Mouse (Mus musculus) midbrain, embryonic 10.5 days (tissue): ENCODE measurements around the gene Dydc1. TPM values are rescaled to one million over a fixed set of nuclear protein-coding genes. Genes with fewer than 3 reads are reported as not detected.
A peak's percentile ranks its signal among the peaks of the same experiment; 100 is the strongest.

ENCODE experiments used
- DNase-seq: peaks from one replicate; pipeline ENCODE4 v3.0.0-alpha.2; 2017; ENCODE audit warnings: low spot score
- H3K27ac ChIP-seq: fragments of 300-500 bp; sonication (generic); replicated peaks from 2 replicates; pipeline ENCODE4 v1.5.1; 2016; ENCODE audit warnings: mild to moderate bottlenecking
- H3K27me3 ChIP-seq: fragments of 300-500 bp; sonication (generic); 2 replicates; pipeline ENCODE4 v1.6.1; 2016; ENCODE audit warnings: low read depth, mild to moderate bottlenecking; ENCODE audit not compliant: poor library complexity, severe bottlenecking
- H3K36me3 ChIP-seq: fragments of 300-500 bp; sonication (generic); 2 replicates; pipeline ENCODE4 v1.6.1; 2016; ENCODE audit warnings: mild to moderate bottlenecking, moderate library complexity
- H3K4me1 ChIP-seq: fragments of 300-500 bp; sonication (generic); 2 replicates; pipeline ENCODE4 v1.6.1; 2016
- H3K4me3 ChIP-seq: fragments of 300-500 bp; sonication (generic); 2 replicates; pipeline ENCODE4 v1.5.1; 2016; ENCODE audit warnings: mild to moderate bottlenecking, moderate library complexity
- H3K9me3 ChIP-seq: fragments of 300-500 bp; sonication (generic); replicated peaks from 2 replicates; pipeline ENCODE4 v1.6.1; 2016; ENCODE audit warnings: mild to moderate bottlenecking
- WGBS: fragments of 180-500 bp; shearing (Covaris S2); methylation state at CpG from one replicate; pipeline ENCODE4 v1.1.7; 2016; 5-methylcytosine and 5-hydroxymethylcytosine counted together
- polyA plus RNA-seq: library from polyadenylated mRNA; unstranded; fragments of >200 nt; fragmentation: Nextera tagmentation; extraction: Ambion mirVana; gene quantifications from 2 replicates; pipeline ENCODE4 v1.2.1, GENCODE M21; 2016

Gene Dydc1
- polyA plus RNA-seq, 1 experiment from 2014 or later, result not detected

DNA sequence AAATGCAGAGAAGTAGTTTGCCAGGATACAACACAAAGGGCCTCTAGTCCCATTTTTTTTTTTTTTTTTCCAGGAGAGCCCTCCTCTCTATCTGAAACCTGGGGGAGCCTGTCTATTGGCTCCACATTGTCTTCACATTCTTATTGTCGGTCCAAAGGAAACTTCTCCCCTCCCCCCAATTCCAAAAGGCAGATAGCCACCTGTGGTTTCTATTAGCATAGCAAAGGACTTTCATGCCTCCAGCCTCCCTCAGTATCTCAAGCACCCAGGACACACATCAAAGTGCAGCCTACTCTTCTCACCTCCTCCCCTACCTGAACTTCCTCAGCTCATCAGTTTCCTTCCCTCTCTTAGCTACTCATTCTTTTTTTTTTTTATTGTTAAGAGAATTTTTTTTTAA lies 6.3 kb upstream of the Dydc1 start:
- Histone ChIP-seq H3K4me1 (no peaks in the 10 kb centered on the region), H3K9me3 (no peaks in the 10 kb centered on the region), H3K36me3 (no peaks in the 10 kb centered on the region), H3K4me3 (no peak overlapping the region), H3K27ac (no peak overlapping the region), H3K27me3 (no peaks in the 10 kb centered on the region)
- no peak for DNase-seq
- WGBS, result 6% methylated on average over 1 of the region's 1 CpGs

DNA sequence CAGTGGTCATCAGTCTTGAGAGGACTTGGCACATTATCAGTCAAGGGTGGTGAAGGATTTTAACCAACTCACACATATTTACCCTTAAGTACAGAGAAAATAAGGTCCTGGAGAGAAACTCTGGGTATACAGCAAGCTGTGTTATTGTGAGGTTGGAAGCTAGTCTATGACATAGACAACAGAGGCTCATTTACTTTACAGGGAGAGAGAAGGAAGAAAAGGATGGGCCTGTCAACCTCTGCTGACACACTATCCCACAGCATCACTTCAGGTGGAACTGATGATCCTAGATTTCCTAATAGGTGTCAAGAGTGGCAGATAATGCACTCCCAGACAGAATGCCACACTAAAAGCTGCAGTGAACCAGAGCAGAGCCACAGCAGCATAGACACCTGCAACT lies 3.6 kb upstream of the Dydc1 start, which contains the start of gene Dydc2:
Gene Dydc2, minus strand, starts transcription at position 101 of the 400 bp plus-strand sequence.
- Histone ChIP-seq H3K27me3 (no peaks in the 10 kb centered on the region; the same call in 1 of the 2 replicates), H3K4me1 (peaks cover 8% of the 10 kb centered on the region), H3K4me3 (no peak within 1 kb of the TSS), H3K9me3 (no peaks in the 10 kb centered on the region), H3K27ac (no peak within 1 kb of the TSS), H3K36me3 (no peaks in the 10 kb centered on the region)
- DNase-seq, result no peak

DNA sequence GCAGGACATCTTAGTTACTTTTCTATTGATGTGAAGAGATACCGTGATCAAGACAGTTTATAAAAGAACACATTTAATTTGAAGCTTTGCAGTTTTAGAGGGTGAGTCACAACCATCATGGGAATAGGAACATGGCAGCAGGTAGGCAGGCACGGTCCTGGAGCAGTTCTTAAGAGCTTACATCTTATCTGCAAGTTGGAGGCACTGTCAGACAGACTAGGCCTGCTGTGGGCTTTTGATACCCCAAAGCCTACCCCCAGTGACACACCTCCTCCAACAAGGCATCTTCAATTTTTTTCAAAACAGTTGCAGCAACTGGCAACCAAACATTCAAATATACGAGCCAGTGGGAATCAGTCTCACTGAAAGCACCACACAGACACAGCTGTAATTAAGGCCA lies 2.4 kb upstream of the Dydc1 start:
- Histone ChIP-seq H3K9me3 (no peaks in the 10 kb centered on the region), H3K4me1 (peaks cover 8% of the 10 kb centered on the region), H3K4me3 (no peak overlapping the region), H3K27ac (no peak overlapping the region), H3K36me3 (no peaks in the 10 kb centered on the region), H3K27me3 (no peaks in the 10 kb centered on the region; the same call in 1 of the 2 replicates)
- WGBS, result 84% methylated on average over 3 of the region's 3 CpGs
- DNase-seq, result no peak

- Histone ChIP-seq H3K27me3 (no peaks in the 10 kb centered on the region; the same call in 1 of the 2 replicates), H3K36me3 (no peaks in the 10 kb centered on the region), H3K27ac (no peak overlapping the region; the same call in 1 of the 2 replicates), H3K4me3 (peak overlapping the region; percentile 57), H3K4me1 (peaks cover 8% of the 10 kb centered on the region), H3K9me3 (no peaks in the 10 kb centered on the region)
- WGBS, result 3% methylated on average over 8 of the region's 8 CpGs
- no peak for DNase-seq
Observed at GRCm38 (mm10) chr14:41072944-41073275, 199 bp downstream of the Dydc1 start.

DNA sequence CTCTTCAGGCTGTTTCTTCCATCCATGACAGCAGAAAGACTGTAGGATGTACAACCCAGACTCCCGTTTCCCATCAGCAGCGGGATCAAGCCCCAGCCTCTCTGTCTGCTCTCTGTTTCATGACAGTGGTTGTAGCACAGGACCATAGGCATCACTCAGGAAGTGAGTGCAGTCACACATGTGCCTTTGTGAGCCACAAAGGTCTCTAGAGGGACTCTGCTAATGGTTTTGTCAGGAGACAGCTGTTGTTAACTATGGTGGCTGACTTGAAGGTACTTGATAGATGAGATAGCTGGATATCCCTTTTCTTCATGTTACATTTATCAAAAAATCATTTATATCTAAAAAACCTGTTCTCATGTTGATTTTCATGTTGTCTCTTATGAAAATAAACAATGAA lies 9.7 kb downstream of the Dydc1 start:
- Histone ChIP-seq H3K36me3 (no peaks in the 10 kb centered on the region), H3K27ac (no peak overlapping the region), H3K9me3 (no peaks in the 10 kb centered on the region), H3K27me3 (no peaks in the 10 kb centered on the region), H3K4me3 (no peak overlapping the region), H3K4me1 (peaks cover 10% of the 10 kb centered on the region; the same call in 1 of the 2 replicates)
- no peak for DNase-seq
- 91% methylated on average over 2 of the region's 2 CpGs for WGBS

- DNase-seq, result no peak
- WGBS, result 74% methylated on average over 1 of the region's 1 CpGs
- H3K36me3 ChIP-seq, result no peaks in the 10 kb centered on the region
Observed at GRCm38 (mm10) chr14:41087509-41087908, 14.8 kb downstream of the Dydc1 start.

DNA sequence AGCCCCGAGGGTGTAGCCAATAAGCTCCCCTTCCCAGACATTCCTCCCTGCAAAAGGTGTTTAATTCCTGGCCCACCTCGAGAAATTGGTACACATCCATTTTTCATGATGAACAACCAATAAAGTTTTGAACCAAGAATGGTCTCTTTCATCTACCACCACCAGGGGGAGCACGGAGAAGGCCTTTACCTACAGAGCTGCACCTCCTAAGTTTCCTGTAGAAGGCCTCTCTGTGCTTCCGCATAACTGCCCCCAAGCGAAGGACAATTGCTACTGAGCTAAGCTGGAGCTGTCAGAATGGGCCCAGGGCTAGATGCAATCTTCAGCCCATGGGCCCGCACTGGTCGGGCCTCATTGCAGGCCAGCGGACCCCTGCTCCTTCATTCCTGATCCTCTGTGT lies 18.1 kb downstream of the Dydc1 start:
- WGBS, result 48% methylated on average over 8 of the region's 8 CpGs

More at GRCm38 (mm10) chr14:41087509-41087908, 14.8 kb downstream of the Dydc1 start:
- Histone ChIP-seq H3K9me3 (no peaks in the 10 kb centered on the region), H3K27me3 (no peaks in the 10 kb centered on the region), H3K27ac (no peak overlapping the region), H3K4me1 (no peaks in the 10 kb centered on the region), H3K4me3 (no peak overlapping the region)

GRCm38 (mm10) chr14:41094114-41094513 lies 21.4 kb downstream of the Dydc1 start:
- H3K4me3 ChIP-seq, result no peak overlapping the region
- no peak for DNase-seq

More for the DNA sequence above, 18.1 kb downstream of the Dydc1 start:
- DNase-seq, result no peak
- H3K4me1 ChIP-seq, result no peaks in the 10 kb centered on the region
- H3K9me3 ChIP-seq, result no peaks in the 10 kb centered on the region
- H3K4me3 ChIP-seq, result no peak overlapping the region
- no peaks in the 10 kb centered on the region for H3K27me3 ChIP-seq
- no peak overlapping the region for H3K27ac ChIP-seq
- no peaks in the 10 kb centered on the region for H3K36me3 ChIP-seq

GRCm38 (mm10) chr14:41096296-41096860 lies 23.7 kb downstream of the Dydc1 start:
- Histone ChIP-seq H3K27me3 (no peaks in the 10 kb centered on the region), H3K27ac (no peak overlapping the region), H3K9me3 (no peaks in the 10 kb centered on the region), H3K4me1 (no peaks in the 10 kb centered on the region), H3K4me3 (no peak overlapping the region), H3K36me3 (no peaks in the 10 kb centered on the region)
- WGBS, result 84% methylated on average over 3 of the region's 3 CpGs
- DNase-seq, result no peak

More at GRCm38 (mm10) chr14:41094114-41094513, 21.4 kb downstream of the Dydc1 start:
- no peaks in the 10 kb centered on the region for H3K4me1 ChIP-seq
- no peaks in the 10 kb centered on the region for H3K9me3 ChIP-seq
- H3K27ac ChIP-seq, result no peak overlapping the region
- H3K36me3 ChIP-seq, result no peaks in the 10 kb centered on the region
- WGBS, result 73% methylated on average over 1 of the region's 1 CpGs
- no peaks in the 10 kb centered on the region for H3K27me3 ChIP-seq

DNA sequence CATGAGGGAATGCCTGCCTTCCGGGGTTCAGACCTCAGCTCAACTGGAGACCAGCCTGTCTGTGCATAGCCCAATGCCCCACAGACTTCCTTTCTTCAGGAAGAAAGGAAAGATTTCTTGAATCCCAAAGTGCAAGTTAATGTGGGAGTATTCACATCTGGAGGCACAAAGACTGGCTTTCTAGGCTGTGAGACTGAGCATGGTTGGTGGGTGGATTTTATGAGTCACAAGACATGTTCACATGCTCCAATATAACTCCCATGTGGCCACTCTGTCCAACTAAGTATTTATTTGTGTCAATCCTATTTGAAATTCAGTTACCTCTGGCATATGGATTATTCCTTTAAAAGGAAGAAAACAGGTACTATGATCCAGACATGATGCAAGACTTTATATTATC lies 26.0 kb downstream of the Dydc1 start:
- no peak for DNase-seq
- Histone ChIP-seq H3K36me3 (no peaks in the 10 kb centered on the region), H3K9me3 (no peaks in the 10 kb centered on the region), H3K4me3 (no peak overlapping the region), H3K27ac (no peak overlapping the region), H3K27me3 (no peaks in the 10 kb centered on the region), H3K4me1 (no peaks in the 10 kb centered on the region)
- WGBS, result 95% methylated on average over 1 of the region's 1 CpGs

- no peak for DNase-seq
- Histone ChIP-seq H3K27ac (no peak overlapping the region), H3K9me3 (no peaks in the 10 kb centered on the region), H3K4me1 (no peaks in the 10 kb centered on the region), H3K4me3 (no peak overlapping the region), H3K27me3 (no peaks in the 10 kb centered on the region), H3K36me3 (no peaks in the 10 kb centered on the region)
- 88% methylated on average over 3 of the region's 3 CpGs for WGBS
Observed at GRCm38 (mm10) chr14:41100712-41101111, 28.0 kb downstream of the Dydc1 start.

- Histone ChIP-seq H3K27me3 (no peaks in the 10 kb centered on the region), H3K4me1 (no peaks in the 10 kb centered on the region), H3K9me3 (no peaks in the 10 kb centered on the region), H3K36me3 (no peaks in the 10 kb centered on the region), H3K27ac (no peak overlapping the region), H3K4me3 (no peak overlapping the region)
- no peak for DNase-seq
- 86% methylated on average over 5 of the region's 5 CpGs for WGBS
Observed at GRCm38 (mm10) chr14:41101242-41101641, 28.5 kb downstream of the Dydc1 start.

- Histone ChIP-seq H3K4me1 (no peaks in the 10 kb centered on the region), H3K36me3 (no peaks in the 10 kb centered on the region), H3K9me3 (no peaks in the 10 kb centered on the region), H3K4me3 (no peak overlapping the region), H3K27me3 (no peaks in the 10 kb centered on the region), H3K27ac (no peak overlapping the region)
- no peak for DNase-seq
- WGBS, result 87% methylated on average over 2 of the region's 2 CpGs
Observed at GRCm38 (mm10) chr14:41102269-41102668, 29.6 kb downstream of the Dydc1 start.
